Mouse (Mus musculus) MEL (cell line): ENCODE measurements around the gene Dnase1l2. TPM values are rescaled to one million over a fixed set of nuclear protein-coding genes. Genes with fewer than 3 reads are reported as not detected.

Source experiments
- DNase-seq: peaks from one replicate; pipeline ENCODE4 v3.0.0; 2011; ENCODE audit warnings: low read depth, low spot score
- H3K27ac ChIP-seq: 2 replicates; pipeline ENCODE4 v1.5.1; 2012; ENCODE audit warnings: low read depth, mild to moderate bottlenecking, control low read depth, low read length, moderate library complexity; ENCODE audit not compliant: control insufficient read depth
- H3K27me3 ChIP-seq, 2 experiments: fragments of 150-350 bp in 1 of 2; sonication (generic) in 1 of 2; 2 replicates each; pipeline ENCODE4 v1.6.1; 2012; ENCODE audit warnings: low read length in 2 of 2, mild to moderate bottlenecking in 2 of 2, improper control_type of control experiment in 1 of 2, moderate library complexity in 1 of 2; ENCODE audit not compliant: insufficient read depth in 2 of 2, control insufficient read depth in 1 of 2
- H3K36me3 ChIP-seq, 2 experiments: 2 replicates each; pipeline ENCODE4 v1.6.1; 2012 to 2014; ENCODE audit warnings: low read length in 2 of 2, improper control_type of control experiment in 1 of 2, inconsistent platforms in 1 of 2, mild to moderate bottlenecking in 1 of 2; ENCODE audit not compliant: insufficient read depth in 2 of 2, control insufficient read depth in 1 of 2
- H3K4me1 ChIP-seq, 2 experiments: fragments of 150-350 bp in 1 of 2; sonication (generic) in 1 of 2; 2 replicates each; pipeline ENCODE4 v1.6.1; 2012; ENCODE audit warnings: low read length in 2 of 2, improper control_type of control experiment in 1 of 2, mild to moderate bottlenecking in 1 of 2; ENCODE audit not compliant: insufficient read depth in 2 of 2, control insufficient read depth in 1 of 2
- H3K4me3 ChIP-seq, 2 experiments: fragments of 150-350 bp in 1 of 2; sonication (generic) in 1 of 2; 2 replicates each; pipeline ENCODE4 v1.5.1; 2012; ENCODE audit warnings: low read depth in 2 of 2, low read length in 2 of 2, mild to moderate bottlenecking in 2 of 2, moderate library complexity in 2 of 2, control low read depth in 1 of 2, improper control_type of control experiment in 1 of 2; ENCODE audit not compliant: control insufficient read depth in 1 of 2, insufficient read depth in 1 of 2
- H3K79me2 ChIP-seq: 2 replicates; pipeline ENCODE4 v1.6.1; 2012; ENCODE audit warnings: mild to moderate bottlenecking, low read length, moderate library complexity; ENCODE audit not compliant: control insufficient read depth, poor library complexity, insufficient read depth
- H3K9ac ChIP-seq: 2 replicates; pipeline ENCODE4 v1.6.1; 2012; ENCODE audit warnings: low read depth, mild to moderate bottlenecking, control low read depth, low read length, moderate library complexity; ENCODE audit not compliant: control insufficient read depth, poor library complexity, severe bottlenecking
- H3K9me3 ChIP-seq: fragments of 150-350 bp; sonication (generic); replicated peaks from 2 replicates; pipeline ENCODE4 v1.6.1; 2012; ENCODE audit warnings: mild to moderate bottlenecking, low read length, improper control_type of control experiment, moderate library complexity; ENCODE audit not compliant: insufficient read depth
- BHLHE40 ChIP-seq: IDR thresholded peaks from 2 replicates; pipeline ENCODE4 v1.6.1; 2012; ENCODE audit warnings: low read depth, mild to moderate bottlenecking, inconsistent platforms, low read length, improper control_type of control experiment, borderline replicate concordance
- CHD1 ChIP-seq: IDR thresholded peaks from 2 replicates; pipeline ENCODE4 v1.6.1; 2012; ENCODE audit warnings: low read depth, mild to moderate bottlenecking, inconsistent platforms, low read length, improper control_type of control experiment
- CHD2 ChIP-seq: IDR thresholded peaks from 2 replicates; pipeline ENCODE4 v1.6.1; 2011; ENCODE audit warnings: low read length, improper control_type of control experiment
- CTCF ChIP-seq, 3 experiments: IDR thresholded peaks in 2 of 3; conservative IDR thresholded peaks in 1 of 3; 2 replicates each; pipeline ENCODE4 v1.5.1; 2011 to 2012; ENCODE audit warnings: low read length in 3 of 3, low read depth in 2 of 3, mild to moderate bottlenecking in 2 of 3, improper control_type of control experiment in 1 of 3, inconsistent platforms in 1 of 3, mixed read lengths in 1 of 3, moderate library complexity in 1 of 3; ENCODE audit not compliant: control insufficient read depth in 1 of 3, insufficient read depth in 1 of 3, poor library complexity in 1 of 3, severe bottlenecking in 1 of 3
- E2F4 ChIP-seq: IDR thresholded peaks from 2 replicates; pipeline ENCODE4 v1.6.1; 2011; ENCODE audit warnings: low read depth, low read length, improper control_type of control experiment, borderline replicate concordance
- ELF1 ChIP-seq: IDR thresholded peaks from 2 replicates; pipeline ENCODE4 v1.6.1; 2014; ENCODE audit warnings: low read depth, mild to moderate bottlenecking, inconsistent platforms, low read length, improper control_type of control experiment, moderate library complexity
- EP300 ChIP-seq, 2 experiments: IDR thresholded peaks; 2 replicates each; pipeline ENCODE4 v1.6.1; 2011; ENCODE audit warnings: improper control_type of control experiment in 2 of 2, low read length in 2 of 2, low read depth in 1 of 2, mild to moderate bottlenecking in 1 of 2
- ETS1 ChIP-seq: IDR thresholded peaks from 2 replicates; pipeline ENCODE4 v1.6.1; 2012; ENCODE audit warnings: low read depth, mild to moderate bottlenecking, inconsistent platforms, low read length, improper control_type of control experiment, moderate library complexity
- GABPA ChIP-seq: IDR thresholded peaks from 2 replicates; pipeline ENCODE4 v1.6.1; 2012; ENCODE audit warnings: low read depth, mild to moderate bottlenecking, inconsistent platforms, low read length, improper control_type of control experiment, moderate library complexity
- GATA1 ChIP-seq: IDR thresholded peaks from 2 replicates; pipeline ENCODE4 v1.6.1; 2011; ENCODE audit warnings: low read depth, low read length, improper control_type of control experiment
- HCFC1 ChIP-seq: IDR thresholded peaks from 2 replicates; pipeline ENCODE4 v1.6.1; 2012; ENCODE audit warnings: low read depth, mild to moderate bottlenecking, inconsistent platforms, low read length, improper control_type of control experiment, moderate library complexity
- JUND ChIP-seq: IDR thresholded peaks from 2 replicates; pipeline ENCODE4 v1.6.1; 2011; ENCODE audit warnings: low read depth, mild to moderate bottlenecking, improper control_type of control experiment, low read length
- KAT2A ChIP-seq: conservative IDR thresholded peaks from 2 replicates; pipeline ENCODE4 v1.6.1; 2012; ENCODE audit warnings: low read depth, low read length, improper control_type of control experiment, inconsistent platforms
- MAX ChIP-seq: IDR thresholded peaks from 2 replicates; pipeline ENCODE4 v1.6.1; 2011; ENCODE audit warnings: low read length, improper control_type of control experiment
- MAZ ChIP-seq: IDR thresholded peaks from 2 replicates; pipeline ENCODE4 v1.6.1; 2012; ENCODE audit warnings: low read depth, mild to moderate bottlenecking, inconsistent platforms, low read length, improper control_type of control experiment
- MEF2A ChIP-seq: IDR thresholded peaks from 2 replicates; pipeline ENCODE4 v1.6.1; 2014; ENCODE audit warnings: low read depth, mild to moderate bottlenecking, inconsistent platforms, low read length, improper control_type of control experiment; ENCODE audit not compliant: poor library complexity, insufficient replicate concordance, severe bottlenecking; ENCODE audit errors: extremely low read depth
- MXI1 ChIP-seq: IDR thresholded peaks from 2 replicates; pipeline ENCODE4 v1.6.1; 2011; ENCODE audit warnings: mild to moderate bottlenecking, low read depth, low read length, improper control_type of control experiment
- MYB ChIP-seq: IDR thresholded peaks from 2 replicates; pipeline ENCODE4 v1.6.1; 2011; ENCODE audit warnings: mild to moderate bottlenecking, low read depth, low read length, improper control_type of control experiment
- MYC ChIP-seq: IDR thresholded peaks from 2 replicates; pipeline ENCODE4 v1.6.1; 2011; ENCODE audit warnings: low read depth, mild to moderate bottlenecking, low read length, improper control_type of control experiment, moderate library complexity
- NELFE ChIP-seq: IDR thresholded peaks from 2 replicates; pipeline ENCODE4 v1.6.1; 2011; ENCODE audit warnings: low read depth, low read length, improper control_type of control experiment
- NRF1 ChIP-seq: IDR thresholded peaks from 2 replicates; pipeline ENCODE4 v1.6.1; 2014; ENCODE audit warnings: low read depth, mild to moderate bottlenecking, inconsistent platforms, low read length, improper control_type of control experiment, moderate library complexity; ENCODE audit not compliant: poor library complexity, insufficient read depth, severe bottlenecking
- POLR2A ChIP-seq, 2 experiments: IDR thresholded peaks; 2 replicates each; pipeline ENCODE4 v1.6.1; 2011 to 2012; ENCODE audit warnings: low read length in 2 of 2, mild to moderate bottlenecking in 2 of 2, control low read depth in 1 of 2, improper control_type of control experiment in 1 of 2, low read depth in 1 of 2, moderate library complexity in 1 of 2; ENCODE audit not compliant: control insufficient read depth in 1 of 2, insufficient read depth in 1 of 2, poor library complexity in 1 of 2
- POLR2AphosphoS2 ChIP-seq: IDR thresholded peaks from 2 replicates; pipeline ENCODE4 v1.6.1; 2011; ENCODE audit warnings: low read length, improper control_type of control experiment
- POLR2AphosphoS5 ChIP-seq: IDR thresholded peaks from 2 replicates; pipeline ENCODE4 v1.6.1; 2012; ENCODE audit warnings: low read depth, borderline replicate concordance, mild to moderate bottlenecking, inconsistent platforms, low read length, moderate library complexity, mixed read lengths
- RAD21 ChIP-seq: IDR thresholded peaks from 2 replicates; pipeline ENCODE4 v1.6.1; 2011; ENCODE audit warnings: mild to moderate bottlenecking, low read depth, low read length, improper control_type of control experiment
- RCOR1 ChIP-seq: IDR thresholded peaks from 2 replicates; pipeline ENCODE4 v1.6.1; 2012; ENCODE audit warnings: low read depth, mild to moderate bottlenecking, inconsistent platforms, low read length, improper control_type of control experiment
- SIN3A ChIP-seq: IDR thresholded peaks from 2 replicates; pipeline ENCODE4 v1.6.1; 2012; ENCODE audit warnings: low read length, improper control_type of control experiment, inconsistent platforms
- SMC3 ChIP-seq: IDR thresholded peaks from 2 replicates; pipeline ENCODE4 v1.6.1; 2011; ENCODE audit warnings: low read depth, low read length, improper control_type of control experiment
- TAL1 ChIP-seq: IDR thresholded peaks from 2 replicates; pipeline ENCODE4 v1.6.1; 2012; ENCODE audit warnings: mild to moderate bottlenecking, inconsistent platforms, low read length, moderate library complexity, mixed read lengths
- TBP ChIP-seq: IDR thresholded peaks from 2 replicates; pipeline ENCODE4 v1.8.0; 2011; ENCODE audit warnings: low read depth, low read length, improper control_type of control experiment
- TCF12 ChIP-seq: IDR thresholded peaks from 2 replicates; pipeline ENCODE4 v1.6.1; 2014; ENCODE audit warnings: low read depth, mild to moderate bottlenecking, inconsistent platforms, low read length, improper control_type of control experiment, moderate library complexity
- UBTF ChIP-seq: IDR thresholded peaks from 2 replicates; pipeline ENCODE4 v1.6.1; 2012; ENCODE audit warnings: low read depth, mild to moderate bottlenecking, inconsistent platforms, low read length, improper control_type of control experiment, moderate library complexity, borderline replicate concordance; ENCODE audit not compliant: insufficient read depth
- USF1 ChIP-seq: IDR thresholded peaks from 2 replicates; pipeline ENCODE4 v1.6.1; 2014; ENCODE audit warnings: low read depth, mild to moderate bottlenecking, inconsistent platforms, low read length, improper control_type of control experiment, moderate library complexity
- USF2 ChIP-seq, 2 experiments: IDR thresholded peaks; 2 replicates each; pipeline ENCODE4 v1.6.1; 2011 to 2012; ENCODE audit warnings: improper control_type of control experiment in 2 of 2, low read length in 2 of 2, borderline replicate concordance in 1 of 2, inconsistent platforms in 1 of 2, low read depth in 1 of 2, mild to moderate bottlenecking in 1 of 2; ENCODE audit not compliant: insufficient read depth in 1 of 2
- ZC3H11A ChIP-seq: IDR thresholded peaks from 2 replicates; pipeline ENCODE4 v1.6.1; 2012; ENCODE audit warnings: low read depth, mild to moderate bottlenecking, inconsistent platforms, low read length, improper control_type of control experiment
- ZMIZ1 ChIP-seq: IDR thresholded peaks from 2 replicates; pipeline ENCODE4 v1.6.1; 2012; ENCODE audit warnings: low read depth, mild to moderate bottlenecking, inconsistent platforms, low read length, improper control_type of control experiment, moderate library complexity
- ZNF384 ChIP-seq: IDR thresholded peaks from 2 replicates; pipeline ENCODE4 v1.6.1; 2012; ENCODE audit warnings: low read depth, mild to moderate bottlenecking, inconsistent platforms, low read length, improper control_type of control experiment
- polyA plus RNA-seq, 2 experiments: library from polyadenylated mRNA; stranded (reverse) in 1 of 2; unstranded in 1 of 2; fragments of >175 nt in 1 of 2; fragments of >200 nt in 1 of 2; gene quantifications; 2 replicates each; pipeline versions ENCODE4 v1.2.1 to v1.2.4; 2012; ENCODE audit warnings: low replicate concordance in 2 of 2, low read depth in 1 of 2; ENCODE audit not compliant: insufficient read length in 2 of 2, insufficient read depth in 1 of 2, missing spikeins in 1 of 2
- total RNA-seq: library from RNA; depleted of rRNA; stranded (reverse); fragments of 300-350 nt; gene quantifications from 2 replicates; pipeline ENCODE4 v1.2.3, GENCODE M21; 2012

Dnase1l2 gene
- total and polyA plus RNA-seq, 3 experiments, result 0.62 to 1.8 TPM; not detected in 1

- H3K27ac ChIP-seq, result peak within 1 kb of the TSS; percentile 89
- H3K4me3 ChIP-seq, result peak within 1 kb of the TSS; percentile 74 to 81
- no peaks in the 10 kb centered on the region for H3K9me3 ChIP-seq
- DNase-seq, result peak; percentile 100
- peaks cover 3 to 25% of the 10 kb centered on the region in 2 experiments for H3K4me1 ChIP-seq
- H3K36me3 ChIP-seq, result peaks cover 19 to 36% of the 10 kb centered on the region in 2 experiments
- H3K27me3 ChIP-seq, result no peaks in the 10 kb centered on the region
- H3K79me2 ChIP-seq, result peaks cover 44% of the 10 kb centered on the region
- H3K9ac ChIP-seq, result peak within 1 kb of the TSS; percentile 91
- TF ChIP-seq ELF1 (peak; percentile 52), KAT2A (peak; percentile 83), TBP (no peak), POLR2AphosphoS2 (peak; percentile 69), MEF2A (no peak), MAX (peak; percentile 81), CHD2 (no peak), BHLHE40 (no peak), GATA1 (no peak), MAZ (no peak), NELFE (peak; percentile 87), MYC (peak; percentile 93), RAD21 (no peak), SIN3A (peak; percentile 75), GABPA (no peak), CTCF (IDR thresholded peaks at IDR 0.05 in 2 of 3, conservative IDR thresholded peaks at IDR 0.05 in 1 of 3; ENCODE audit: control insufficient read depth in 1 of 3, insufficient read depth in 1 of 3, low read depth in 2 of 3, low read length in 3 of 3, poor library complexity in 1 of 3, severe bottlenecking in 1 of 3) (no peak), SMC3 (no peak), ZNF384 (no peak), ETS1 (no peak), E2F4 (peak; percentile 89), TCF12 (0 out of 2 replicates have a peak, but pooled peaks have one; percentile 18), USF2 (IDR thresholded peaks at IDR 0.05; ENCODE audit: borderline replicate concordance in 1 of 2, insufficient read depth in 1 of 2, low read depth in 1 of 2, low read length in 2 of 2) (no peak), POLR2A (IDR thresholded peaks at IDR 0.05; ENCODE audit: control insufficient read depth in 1 of 2, insufficient read depth in 1 of 2, low read depth in 1 of 2, low read length in 2 of 2, poor library complexity in 1 of 2) (peak; percentile 61 to 84), MYB (no peak), ZC3H11A (no peak), HCFC1 (peak; percentile 86), JUND (no peak), RCOR1 (no peak), EP300 (IDR thresholded peaks at IDR 0.05; ENCODE audit: low read depth in 1 of 2, low read length in 2 of 2) (no peak), ZMIZ1 (no peak), USF1 (no peak), TAL1 (no peak), CHD1 (no peak), MXI1 (peak; percentile 60), UBTF (no peak), POLR2AphosphoS5 (no peak), NRF1 (peak; percentile 54; the same call in 1 of the 2 replicates)
These were observed 28.5 kb downstream of the Dnase1l2 start, which contains the start of gene Rnps1 for GRCm38 (mm10) chr17:24414230-24414976. Gene Rnps1 (plus strand): TSS chr17:24414565.
